Mouse (Mus musculus) midbrain, postnatal 0 days (tissue): ENCODE data around the gene Cpne8. TPM values are rescaled to one million over a fixed set of nuclear protein-coding genes. Genes with fewer than 3 reads are reported as not detected.

Experiments
- ATAC-seq: fragments of 200-750 bp; cut with Nextera tagmentation; 2 replicates; pipeline ENCODE4 v1.8.0; 2017; ENCODE audit warnings: moderate number of reproducible peaks, mild to moderate bottlenecking, moderate TSS enrichment, moderate library complexity; ENCODE audit not compliant: low FRiP score
- DNase-seq: peaks from one replicate; pipeline ENCODE4 v3.0.0-alpha.2; 2015; ENCODE audit warnings: low spot score
- H3K27ac ChIP-seq: fragments of 300-500 bp; sonication (generic); 2 replicates; pipeline ENCODE4 v1.5.1; 2014; ENCODE audit warnings: low read depth, mild to moderate bottlenecking, low read length, mixed read lengths
- H3K27me3 ChIP-seq: fragments of 300-500 bp; sonication (generic); 2 replicates; pipeline ENCODE4 v1.6.1; 2014; ENCODE audit warnings: low read length, control low read depth, mixed read lengths; ENCODE audit not compliant: insufficient read depth
- H3K36me3 ChIP-seq: fragments of 300-500 bp; sonication (generic); 2 replicates; pipeline ENCODE4 v1.6.1; 2014; ENCODE audit warnings: low read length, control low read depth, mixed read lengths; ENCODE audit not compliant: insufficient read depth
- H3K4me1 ChIP-seq: fragments of 300-500 bp; sonication (generic); 2 replicates; pipeline ENCODE4 v1.6.1; 2014; ENCODE audit warnings: mild to moderate bottlenecking, control low read depth, antibody characterized with exemption, low read length, mixed read lengths; ENCODE audit not compliant: insufficient read depth
- H3K4me2 ChIP-seq: fragments of 300-500 bp; sonication (generic); 2 replicates; pipeline ENCODE4 v1.6.1; 2014; ENCODE audit warnings: low read depth, mild to moderate bottlenecking, low read length, mixed read lengths; ENCODE audit not compliant: poor library complexity, severe bottlenecking
- H3K4me3 ChIP-seq: fragments of 300-500 bp; sonication (generic); 2 replicates; pipeline ENCODE4 v1.5.1; 2014; ENCODE audit warnings: low read depth, mild to moderate bottlenecking, low read length, moderate library complexity
- H3K9ac ChIP-seq: fragments of 300-500 bp; sonication (generic); replicated peaks from 2 replicates; pipeline ENCODE4 v1.6.1; 2014; ENCODE audit warnings: mild to moderate bottlenecking, low read length, moderate library complexity, mixed read lengths; ENCODE audit not compliant: poor library complexity, severe bottlenecking
- H3K9me3 ChIP-seq: fragments of 300-500 bp; sonication (generic); 2 replicates; pipeline ENCODE4 v1.6.1; 2016; ENCODE audit warnings: low read length, control low read depth
- CTCF ChIP-seq: IDR thresholded peaks from 2 replicates; pipeline ENCODE4 v1.5.1; 2016; ENCODE audit warnings: antibody characterized with exemption, mild to moderate bottlenecking
- WGBS: fragments of 180-500 bp; shearing (Covaris S2); extraction: QIAGEN DNeasy Blood & Tissue Kit; methylation state at CpG from one replicate; pipeline ENCODE4 v1.1.7; 2014; 5-methylcytosine and 5-hydroxymethylcytosine counted together
- polyA plus RNA-seq: library from polyadenylated mRNA; unstranded; fragments of >200 nt; fragmentation: Nextera tagmentation; extraction: Ambion mirVana; gene quantifications from 2 replicates; pipeline ENCODE4 v1.2.1, GENCODE M21; 2015
- total RNA-seq: library from RNA; depleted of rRNA; stranded (reverse); fragments of >200 nt; gene quantifications from 2 replicates; pipeline ENCODE4 v1.2.3, GENCODE M21; 2014

Gene Cpne8
- total and polyA plus RNA-seq, 2 experiments from 2014 or later: 10.0 to 18.1 TPM

- H3K4me2 ChIP-seq: peak overlapping the region; percentile 96
- no peaks in the 10 kb centered on the region for H3K9me3 ChIP-seq
- peak overlapping the region; percentile 72 for H3K9ac ChIP-seq
- 2% methylated on average over 36 of the region's 36 CpGs for WGBS
- H3K4me3 ChIP-seq: peak overlapping the region; percentile 70
- H3K4me1 ChIP-seq: no peaks in the 10 kb centered on the region
- no peaks in the 10 kb centered on the region for H3K36me3 ChIP-seq
- peak; percentile 85 for ATAC-seq
- peak; percentile 67 for DNase-seq
- H3K27me3 ChIP-seq: no peaks in the 10 kb centered on the region
- TF ChIP-seq CTCF: peak; percentile 97
- no peak overlapping the region for H3K27ac ChIP-seq
These were observed 738 bp upstream of the Cpne8 start for GRCm38 (mm10) chr15:90679760-90680579.

GRCm38 (mm10) chr15:90678488-90678887, 744 bp downstream of the Cpne8 start:
- 6% methylated on average over 19 of the region's 19 CpGs for WGBS
- no peak for TF ChIP-seq CTCF
- Histone ChIP-seq H3K27ac (no peak overlapping the region), H3K9me3 (no peaks in the 10 kb centered on the region), H3K4me3 (peak overlapping the region; percentile 70), H3K9ac (no peak overlapping the region), H3K36me3 (no peaks in the 10 kb centered on the region), H3K27me3 (no peaks in the 10 kb centered on the region), H3K4me2 (peak overlapping the region; percentile 96), H3K4me1 (no peaks in the 10 kb centered on the region)
- DNase-seq (no peak), ATAC-seq (no peak)

GRCm38 (mm10) chr15:90669494-90669893, 9.7 kb downstream of the Cpne8 start:
- H3K4me2 ChIP-seq: no peak overlapping the region
- 77% methylated on average over 7 of the region's 7 CpGs for WGBS
- no peak for TF ChIP-seq CTCF
- DNase-seq (no peak), ATAC-seq (no peak)
- no peak overlapping the region for H3K27ac ChIP-seq
- H3K4me3 ChIP-seq: no peak overlapping the region
- H3K4me1 ChIP-seq: no peaks in the 10 kb centered on the region
- H3K9me3 ChIP-seq: no peaks in the 10 kb centered on the region
- no peaks in the 10 kb centered on the region for H3K36me3 ChIP-seq
- no peaks in the 10 kb centered on the region for H3K27me3 ChIP-seq
- H3K9ac ChIP-seq: no peak overlapping the region

- no peak for TF ChIP-seq CTCF
- Histone ChIP-seq H3K4me3 (no peak overlapping the region), H3K4me2 (no peak overlapping the region), H3K9ac (no peak overlapping the region), H3K9me3 (no peaks in the 10 kb centered on the region), H3K36me3 (no peaks in the 10 kb centered on the region), H3K4me1 (no peaks in the 10 kb centered on the region), H3K27me3 (no peaks in the 10 kb centered on the region), H3K27ac (no peak overlapping the region)
- 84% methylated on average over 6 of the region's 6 CpGs for WGBS
- ATAC-seq (no peak), DNase-seq (no peak)
These were observed 12.3 kb downstream of the Cpne8 start for GRCm38 (mm10) chr15:90666893-90667292.

GRCm38 (mm10) chr15:90664615-90665014, 14.6 kb downstream of the Cpne8 start:
- ATAC-seq (no peak), DNase-seq (no peak)
- WGBS: 56% methylated on average over 3 of the region's 3 CpGs
- Histone ChIP-seq H3K9me3 (no peaks in the 10 kb centered on the region), H3K27ac (no peak overlapping the region), H3K9ac (no peak overlapping the region), H3K36me3 (no peaks in the 10 kb centered on the region), H3K4me3 (no peak overlapping the region), H3K4me1 (no peaks in the 10 kb centered on the region), H3K4me2 (no peak overlapping the region), H3K27me3 (no peaks in the 10 kb centered on the region)
- no peak for TF ChIP-seq CTCF

- Histone ChIP-seq H3K27ac (no peak overlapping the region), H3K4me3 (no peak overlapping the region), H3K9ac (no peak overlapping the region), H3K4me2 (no peak overlapping the region), H3K9me3 (no peaks in the 10 kb centered on the region), H3K27me3 (no peaks in the 10 kb centered on the region), H3K4me1 (no peaks in the 10 kb centered on the region), H3K36me3 (no peaks in the 10 kb centered on the region)
- DNase-seq (no peak), ATAC-seq (no peak)
- no peak for TF ChIP-seq CTCF
- WGBS: 81% methylated on average over 4 of the region's 4 CpGs
These were observed 15.6 kb downstream of the Cpne8 start for GRCm38 (mm10) chr15:90663631-90664030.
